Mouse (Mus musculus): ENCODE results near the gene Zfp157. TPM values are rescaled to one million over a fixed set of nuclear protein-coding genes. Genes with fewer than 3 reads are reported as not detected.
"Not testable (repeated sequence)": the region's sequence is repeated elsewhere in the genome, so short reads cannot be mapped to it uniquely, and the experiment has no call there.

Zfp157 gene
- total RNA-seq (2021), result 10 to 100 TPM; 23.7 to 25.2 TPM
- long read RNA-seq, full-length matches to known transcripts, result 6 of 7 reads
- long read RNA-seq, partial matches to known transcripts, result 0 of 7 reads
- long read RNA-seq, other reads (novel, unspliced or antisense), result 1 of 7 reads

DNA sequence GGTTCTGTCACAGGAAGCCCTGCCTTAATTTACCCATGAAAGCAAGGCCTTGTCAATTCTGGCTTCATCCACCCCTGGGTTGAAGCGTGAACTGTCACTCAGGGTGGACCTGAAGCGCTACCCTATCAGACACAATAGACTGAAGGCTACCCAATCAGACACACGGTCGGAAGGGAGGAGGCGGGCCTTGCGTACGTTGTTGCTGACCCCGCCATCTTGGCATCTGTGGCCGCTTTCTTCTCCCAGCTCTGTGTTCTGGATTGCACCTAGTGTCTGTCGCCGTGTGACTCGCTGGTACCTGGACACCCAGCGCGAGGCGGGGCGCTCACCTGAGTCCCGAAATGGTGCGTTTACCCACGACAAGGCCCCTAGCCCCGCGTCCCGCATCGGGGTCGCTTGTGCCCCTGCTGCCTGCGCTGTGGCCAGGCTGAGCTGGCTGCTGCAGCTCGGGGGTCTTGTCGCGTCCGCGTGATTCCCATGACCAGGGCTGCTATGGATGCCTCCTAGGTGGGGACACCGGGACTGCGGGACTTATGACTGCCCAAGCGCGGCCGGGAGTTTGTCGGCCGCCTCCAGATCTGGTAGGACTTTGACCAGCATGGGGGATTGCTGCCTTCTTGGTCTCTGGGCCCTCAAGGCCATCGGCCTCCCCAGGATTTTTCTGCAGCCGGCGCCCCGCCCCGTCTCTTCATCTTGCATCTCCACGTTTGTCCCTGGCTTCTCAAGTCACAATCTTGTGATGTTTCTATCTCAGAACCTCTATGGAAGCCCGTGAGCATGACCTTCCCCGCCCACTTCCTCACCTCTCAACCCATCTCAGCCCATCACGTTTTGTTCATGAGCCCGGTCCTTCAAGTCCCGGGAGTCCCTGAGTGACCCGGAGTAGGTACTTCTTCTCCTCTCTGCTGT, at the start of gene Zfp157:
TSS of gene Zfp157 (plus strand) at position 183 of the 909 bp plus-strand sequence.
- peak; percentile 93 to 97 for DNase-seq (ENCODE audit: low spot score in 2 of 2)

GRCm38 (mm10) chr5:138397795-138398337, 43.4 kb upstream of the Zfp157 start:
- no peak for DNase-seq (ENCODE audit: low spot score in 2 of 2)

DNA sequence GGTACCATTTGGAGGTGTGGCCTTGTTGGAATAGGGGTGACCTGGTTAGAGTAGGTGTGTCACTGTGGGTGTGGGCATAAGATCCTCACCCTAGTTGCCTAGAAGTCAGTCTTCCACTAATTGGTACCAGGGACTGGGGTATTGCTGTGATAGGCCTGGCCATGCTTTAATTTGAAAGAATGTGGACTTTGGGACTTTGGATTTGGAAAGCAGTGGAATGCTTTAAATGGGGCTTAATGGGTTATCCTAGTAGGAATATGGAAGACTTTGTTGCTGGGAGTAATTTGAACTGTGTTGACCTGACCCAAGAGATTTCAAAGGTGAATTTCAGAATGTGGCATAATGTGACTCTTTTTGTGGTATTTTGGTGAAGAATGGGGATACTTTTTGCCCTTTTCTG, 40.8 kb upstream of the Zfp157 start:
- not testable (repeated sequence) for DNase-seq (ENCODE audit: low spot score in 2 of 2)

DNA sequence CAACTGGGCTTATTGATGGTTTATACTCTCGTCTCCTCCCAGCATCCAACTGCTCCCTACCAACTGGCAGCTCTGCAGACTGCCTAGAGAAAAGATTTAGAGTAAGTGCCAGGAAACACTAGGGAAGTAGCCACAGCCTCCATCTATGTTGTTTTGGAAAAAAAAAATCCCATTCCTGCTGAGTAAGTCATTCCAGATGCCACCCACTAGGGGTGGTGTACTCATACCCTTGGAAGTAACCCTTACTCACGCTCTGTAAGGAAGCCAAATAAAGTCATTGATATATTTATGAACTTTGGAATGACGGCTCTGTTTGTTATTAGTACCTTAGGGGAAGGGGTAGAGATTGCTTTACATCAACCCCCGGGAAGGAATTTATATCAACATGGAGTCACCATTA, 17.1 kb downstream of the Zfp157 start:
- no peak for DNase-seq (ENCODE audit: low spot score in 2 of 2)

DNA sequence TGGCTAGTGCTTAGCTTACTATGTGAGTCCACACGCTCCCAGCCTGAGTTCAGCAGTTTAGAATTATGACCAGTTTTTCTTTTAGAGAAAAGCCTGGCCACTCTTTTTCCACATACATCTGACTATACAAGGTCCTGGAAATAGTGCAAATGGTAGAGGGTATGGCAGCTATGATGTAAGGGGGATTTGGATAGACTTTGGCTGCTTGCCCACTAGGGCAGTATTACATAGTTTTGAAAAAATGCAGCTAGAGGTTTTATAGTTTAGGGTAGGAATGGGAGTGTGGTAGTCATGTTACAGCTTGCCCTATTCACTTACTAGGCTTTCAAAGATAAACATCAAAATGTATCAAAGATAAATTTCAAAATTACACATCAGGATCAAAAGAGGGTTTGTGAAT, 17.8 kb downstream of the Zfp157 start:
- DNase-seq (ENCODE audit: low spot score in 2 of 2), result no peak

GRCm38 (mm10) chr5:138473601-138474000, 32.3 kb downstream of the Zfp157 start:
- peak in 1 of 2 experiments; percentile 37 for DNase-seq (ENCODE audit: low spot score in 2 of 2)

- DNase-seq (ENCODE audit: low spot score in 2 of 2), result not testable (repeated sequence)
Observed at GRCm38 (mm10) chr5:138504548-138504947, 63.3 kb downstream of the Zfp157 start.

Other genes with a start within 250 kb of the Zfp157 start
- gene Mblac1, start 247.2 kb upstream of the Zfp157 start, total RNA-seq (2021), result 1 to 10 TPM; 6.8 to 8.9 TPM
- not detected for gene Nxpe5, start 215.6 kb upstream of the Zfp157 start, total RNA-seq (2021)
- gene Lamtor4, start 186.0 kb upstream of the Zfp157 start, total RNA-seq (2021), result 10 to 100 TPM; 54.4 to 55.9 TPM
- gene BC037034, start 177.4 kb upstream of the Zfp157 start, total RNA-seq (2021), result 10 to 100 TPM; 72.5 to 73.6 TPM
- 1 to 10 TPM; 3.6 to 4.1 TPM for gene Gal3st4, start 168.6 kb upstream of the Zfp157 start, total RNA-seq (2021)
- gene Gm43720, start 161.5 kb upstream of the Zfp157 start, total RNA-seq (2021), result not detected
- gene Gpc2, start 161.5 kb upstream of the Zfp157 start, total RNA-seq (2021), result 1 to 10 TPM; 1.2 to 1.5 TPM
- gene Stag3, start 161.2 kb upstream of the Zfp157 start, total RNA-seq (2021), result 1 to 10 TPM in 1 of 2 experiments, under 1 TPM in 1; 0.47 to 1.1 TPM
- gene Pvrig, start 99.5 kb upstream of the Zfp157 start, total RNA-seq (2021), result under 1 TPM in 1 of 2 experiments, not detected in 1; 0.40 TPM
- gene 1700123K08Rik, start 123.2 kb downstream of the Zfp157 start, total RNA-seq (2021), result not detected
- 10 to 100 TPM; 29.8 to 30.3 TPM for gene Zfp68, start 178.3 kb downstream of the Zfp157 start, total RNA-seq (2021)
- 10 to 100 TPM; 15.2 to 16.5 TPM for gene A430033K04Rik, start 181.4 kb downstream of the Zfp157 start, total RNA-seq (2021)